8 mouse cellular contexts compared by ENCODE assay signal in genomic region chr14:60379323-60379957, GRCm38 (mm10). TPM values are rescaled to one million over a fixed set of nuclear protein-coding genes. Genes with fewer than 3 reads are reported as not detected.
DNase-seq lines count a peak whose midpoint lies in the region; ATAC-seq and TF ChIP-seq lines count a peak whose summit lies in the region.

No protein-coding gene starts in this region.

- no peaks in the 10 kb centered on the region for H3K9me3 ChIP-seq in lung, embryonic 14.5 days (ENCODE audit: low read depth, low read length)
- H3K9me3 ChIP-seq in hindbrain, postnatal 0 days (ENCODE audit: low read length) = no peaks in the 10 kb centered on the region
- no peaks in the 10 kb centered on the region for H3K9me3 ChIP-seq in neural tube, embryonic 12.5 days

- H3K9ac ChIP-seq in lung, embryonic 14.5 days = peak overlapping the region; percentile 57
- peak overlapping the region; percentile 95 for H3K9ac ChIP-seq in hindbrain, postnatal 0 days (replicated peaks; ENCODE audit: low read length)
- peak overlapping the region; percentile 90 for H3K9ac ChIP-seq in neural tube, embryonic 12.5 days

- 52% methylated on average over 20 of the region's 20 CpGs for WGBS in lung, embryonic 14.5 days
- 63% methylated on average over 20 of the region's 20 CpGs for WGBS in lung, adult 2 months
- WGBS in hindbrain, postnatal 0 days = 30% methylated on average over 20 of the region's 20 CpGs
- 53% methylated on average over 20 of the region's 20 CpGs for WGBS in neural tube, embryonic 12.5 days

- DNase-seq in lung, embryonic 14.5 days = peak; percentile 6
- no peak for DNase-seq in lung, adult 2 months
- DNase-seq in hindbrain, postnatal 0 days (ENCODE audit: low spot score) = peak; percentile 23
- DNase-seq in thymus, adult 18-20 months = no peak
- DNase-seq in testis, postnatal 10 days (ENCODE audit: low spot score) = no peak
- no peak for DNase-seq in urinary bladder, postnatal 25 days (ENCODE audit: low spot score)

- no peaks in the 10 kb centered on the region for H3K36me3 ChIP-seq in lung, embryonic 14.5 days (ENCODE audit: insufficient read depth)
- no peaks in the 10 kb centered on the region for H3K36me3 ChIP-seq in hindbrain, postnatal 0 days (ENCODE audit: insufficient read depth, low read length)
- no peaks in the 10 kb centered on the region for H3K36me3 ChIP-seq in neural tube, embryonic 12.5 days

- H3K4me1 ChIP-seq in lung, embryonic 14.5 days (ENCODE audit: insufficient read depth) = no peaks in the 10 kb centered on the region; the same call in 1 of the 2 replicates
- H3K4me1 ChIP-seq in lung, adult 2 months (ENCODE audit: control insufficient read depth, insufficient read depth, low read length) = peaks cover 2% of the 10 kb centered on the region; the same call in 1 of the 2 replicates
- H3K4me1 ChIP-seq in cortical plate, adult 2 months (ENCODE audit: control insufficient read depth, insufficient read depth, low read length) = peaks cover 7% of the 10 kb centered on the region; the same call in 1 of the 2 replicates
- peaks cover 36% of the 10 kb centered on the region for H3K4me1 ChIP-seq in hindbrain, postnatal 0 days (ENCODE audit: insufficient read depth, low read length)
- peaks cover 40% of the 10 kb centered on the region for H3K4me1 ChIP-seq in neural tube, embryonic 12.5 days

- no peak for TF ChIP-seq CTCF in lung, embryonic 14.5 days (IDR thresholded peaks at IDR 0.05; ENCODE audit: low read depth)
- TF ChIP-seq CTCF in lung, adult 2 months (IDR thresholded peaks at IDR 0.05; ENCODE audit: insufficient read depth, low read length) = no peak
- no peak for TF ChIP-seq CTCF in cortical plate, adult 2 months (IDR thresholded peaks at IDR 0.05; ENCODE audit: extremely low read depth, insufficient read depth, low read length)
- no peak for TF ChIP-seq CTCF in hindbrain, postnatal 0 days (IDR thresholded peaks at IDR 0.05; ENCODE audit: low read depth)

- peak overlapping the region; percentile 59 for H3K4me3 ChIP-seq in lung, embryonic 14.5 days (ENCODE audit: low read depth, low read length)
- H3K4me3 ChIP-seq in lung, adult 2 months (replicated peaks; ENCODE audit: extremely low read depth, low read depth, low read length) = no peak overlapping the region
- peak overlapping the region; percentile 95 for H3K4me3 ChIP-seq in cortical plate, adult 2 months (ENCODE audit: insufficient read depth, low read length)
- peak overlapping the region; percentile 88 for H3K4me3 ChIP-seq in hindbrain, postnatal 0 days (ENCODE audit: low read length)
- peak overlapping the region; percentile 83 for H3K4me3 ChIP-seq in neural tube, embryonic 12.5 days

- peaks cover 30% of the 10 kb centered on the region for H3K27me3 ChIP-seq in lung, embryonic 14.5 days (ENCODE audit: insufficient read depth, low read length)
- H3K27me3 ChIP-seq in hindbrain, postnatal 0 days (ENCODE audit: insufficient read depth, low read length) = no peaks in the 10 kb centered on the region
- 0 out of 2 replicates have a peak, but pooled peaks cover 3% of the 10 kb centered on the region for H3K27me3 ChIP-seq in neural tube, embryonic 12.5 days (replicated peaks)

- TF ChIP-seq POLR2A in lung, adult 2 months (IDR thresholded peaks at IDR 0.05; ENCODE audit: borderline replicate concordance, extremely low read depth, low read depth, low read length) = no peak
- no peak for TF ChIP-seq POLR2A in cortical plate, adult 2 months (IDR thresholded peaks at IDR 0.05; ENCODE audit: extremely low read depth, insufficient read depth, low read length)

- H3K27ac ChIP-seq in lung, embryonic 14.5 days (ENCODE audit: low read depth) = no peak overlapping the region
- H3K27ac ChIP-seq in cortical plate, adult 2 months (ENCODE audit: insufficient read depth, low read length) = peak overlapping the region; percentile 99
- peak overlapping the region; percentile 97 for H3K27ac ChIP-seq in hindbrain, postnatal 0 days
- H3K27ac ChIP-seq in neural tube, embryonic 12.5 days = peak overlapping the region; percentile 81; the same call in 1 of the 2 replicates

- peak; percentile 15; the same call in 1 of the 2 replicates for ATAC-seq in lung, embryonic 14.5 days (ENCODE audit: insufficient read depth)
- ATAC-seq in hindbrain, postnatal 0 days = 0 out of 2 replicates have a peak, but pooled peaks have one; percentile 0
- ATAC-seq in neural tube, embryonic 12.5 days (ENCODE audit: low FRiP score, low read depth) = 0 out of 2 replicates have a peak, but pooled peaks have one; percentile 8

- peak overlapping the region; percentile 91 for H3K4me2 ChIP-seq in lung, embryonic 14.5 days
- H3K4me2 ChIP-seq in hindbrain, postnatal 0 days (ENCODE audit: low read depth, low read length) = peak overlapping the region; percentile 86
- peak overlapping the region; percentile 84 for H3K4me2 ChIP-seq in neural tube, embryonic 12.5 days (replicated peaks)

RNA-seq across cellular contexts. Expression of gene Amer2, which starts 6.4 kb away (rescaled TPM):
- 1.3 and 2.0 TPM in 2 replicates for polyA plus RNA-seq in lung, embryonic 14.5 days (2014; fragmentation: Nextera tagmentation; extraction: Ambion mirVana)
- polyA plus RNA-seq in lung, adult 2 months (2012; rRNA removed) = 0.09 and 0.26 TPM in 2 replicates
- polyA plus RNA-seq in cortical plate, adult 2 months (2012; rRNA removed) = 20.1 and 20.2 TPM in 2 replicates
- 27.4 and 27.6 TPM in 2 replicates for total RNA-seq in hindbrain, postnatal 0 days (2014; rRNA removed)
- polyA plus RNA-seq in hindbrain, postnatal 0 days (2015; fragmentation: Nextera tagmentation; extraction: Ambion mirVana) = 20.5 and 21.6 TPM in 2 replicates
- 31.1 and 34.7 TPM in 2 replicates for polyA plus RNA-seq in neural tube, embryonic 12.5 days (2016; fragmentation: Nextera tagmentation; extraction: Ambion mirVana)

Comparison
In these comparisons a context has a peak if more than half of its experiments do, and no peak if none do; other contexts are left out.
1. DNase-seq: peak in lung, embryonic 14.5 days (single experiment) and hindbrain, postnatal 0 days (single experiment); none in lung, adult 2 months (single experiment), thymus, adult 18-20 months (0 of 2), testis, postnatal 10 days (single experiment) and urinary bladder, postnatal 25 days (single experiment).
2. Peak in every context shown above with its lines, with median percentiles within 50 percentile points of each other: ATAC-seq, H3K4me2 ChIP-seq and H3K9ac ChIP-seq.